Mouse (Mus musculus) liver, embryonic 14 days (tissue): Measurements from ENCODE around the gene Calcrl. TPM values are rescaled to one million over a fixed set of nuclear protein-coding genes. Genes with fewer than 3 reads are reported as not detected.

Experiments used
- polyA plus RNA-seq: library from polyadenylated mRNA; depleted of rRNA; stranded (reverse); fragments of >200 nt; gene quantifications from 2 replicates; pipeline ENCODE4 v1.2.3, GENCODE M21; 2012; rRNA removed

Gene Calcrl
- polyA plus RNA-seq, result 2.7 and 3.5 TPM in 2 replicates

DNA sequence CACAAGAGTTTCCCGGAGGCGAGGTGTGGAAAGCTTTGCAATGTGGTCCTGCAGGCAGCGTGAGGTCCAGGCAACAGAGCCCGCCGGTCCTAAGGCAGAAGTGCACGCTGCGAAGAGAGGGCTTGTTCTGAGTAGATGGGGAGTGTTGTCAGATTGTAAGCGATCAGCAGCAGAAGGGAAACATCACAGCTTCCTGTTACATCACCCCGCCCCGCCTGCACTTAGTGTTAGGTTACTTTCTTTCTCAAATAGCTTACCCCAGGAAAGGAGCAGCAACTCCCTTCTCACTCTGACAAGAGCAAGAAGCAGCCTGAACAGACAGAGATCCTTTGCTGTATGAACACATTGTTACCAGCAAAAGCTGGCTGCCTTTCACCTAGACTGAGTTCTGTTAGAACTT is at the start of gene Calcrl:
Gene Calcrl (minus strand): TSS at position 274 of the 400 bp plus-strand sequence.

Other genes starting within 250 kb of the Calcrl start
- 12.1 and 12.2 TPM in 2 replicates for gene Tfpi, start 51.4 kb upstream of the Calcrl start, polyA plus RNA-seq
- gene Ctnnd1, start 225.4 kb upstream of the Calcrl start, polyA plus RNA-seq, result 17.6 and 18.0 TPM in 2 replicates
- 0.01 TPM in 1 of 2 replicates, not detected in the other for gene Btbd18, start 233.7 kb upstream of the Calcrl start, polyA plus RNA-seq
- 82.1 and 90.7 TPM in 2 replicates for gene Selenoh, start 245.4 kb upstream of the Calcrl start, polyA plus RNA-seq